Mouse (Mus musculus) E14TG2a.4 (cell line): Measurements from ENCODE around the gene Plcb3.
A peak's percentile ranks its signal among the peaks of the same experiment; 100 is the strongest.

Experiments
- H3K27me3 ChIP-seq: 2 replicates; pipeline ENCODE4 v1.6.1; 2014; ENCODE audit warnings: low read length, control low read depth; ENCODE audit not compliant: insufficient read depth
- H3K36me3 ChIP-seq: 2 replicates; pipeline ENCODE4 v1.6.1; 2014; ENCODE audit warnings: low read length, control low read depth; ENCODE audit not compliant: insufficient read depth
- H3K4me1 ChIP-seq: replicated peaks from 2 replicates; pipeline ENCODE4 v1.6.1; 2014; ENCODE audit warnings: low read depth, low read length, control low read depth
- H3K4me3 ChIP-seq: replicated peaks from 2 replicates; pipeline ENCODE4 v1.5.1; 2014; ENCODE audit warnings: mild to moderate bottlenecking, low read length
- H3K9me3 ChIP-seq: 2 replicates; pipeline ENCODE4 v1.6.1; 2014; ENCODE audit warnings: low read length, control low read depth
- CTCF ChIP-seq: conservative IDR thresholded peaks from 2 replicates; pipeline ENCODE4 v1.5.1; 2014; ENCODE audit warnings: low read length
- NANOG ChIP-seq: IDR thresholded peaks from 2 replicates; pipeline ENCODE4 v1.6.1; 2014; ENCODE audit warnings: borderline replicate concordance, low read length, mixed read lengths
- POU5F1 ChIP-seq: IDR thresholded peaks from 2 replicates; pipeline ENCODE4 v1.6.1; 2014; ENCODE audit warnings: low read length, borderline replicate concordance

Plcb3 gene

GRCm38 (mm10) chr19:6974211-6975205 lies 1.8 kb downstream of the Plcb3 start, which contains the start of gene Ppp1r14b:
Ppp1r14b (plus strand) TSS chr19:6974968.
- Histone ChIP-seq H3K9me3 (no peaks in the 10 kb centered on the region), H3K4me1 (peaks cover 81% of the 10 kb centered on the region), H3K4me3 (peak within 1 kb of the TSS; percentile 98), H3K36me3 (peaks cover 32% of the 10 kb centered on the region), H3K27me3 (no peaks in the 10 kb centered on the region)
- TF ChIP-seq NANOG (no peak), POU5F1 (no peak), CTCF (no peak)

DNA sequence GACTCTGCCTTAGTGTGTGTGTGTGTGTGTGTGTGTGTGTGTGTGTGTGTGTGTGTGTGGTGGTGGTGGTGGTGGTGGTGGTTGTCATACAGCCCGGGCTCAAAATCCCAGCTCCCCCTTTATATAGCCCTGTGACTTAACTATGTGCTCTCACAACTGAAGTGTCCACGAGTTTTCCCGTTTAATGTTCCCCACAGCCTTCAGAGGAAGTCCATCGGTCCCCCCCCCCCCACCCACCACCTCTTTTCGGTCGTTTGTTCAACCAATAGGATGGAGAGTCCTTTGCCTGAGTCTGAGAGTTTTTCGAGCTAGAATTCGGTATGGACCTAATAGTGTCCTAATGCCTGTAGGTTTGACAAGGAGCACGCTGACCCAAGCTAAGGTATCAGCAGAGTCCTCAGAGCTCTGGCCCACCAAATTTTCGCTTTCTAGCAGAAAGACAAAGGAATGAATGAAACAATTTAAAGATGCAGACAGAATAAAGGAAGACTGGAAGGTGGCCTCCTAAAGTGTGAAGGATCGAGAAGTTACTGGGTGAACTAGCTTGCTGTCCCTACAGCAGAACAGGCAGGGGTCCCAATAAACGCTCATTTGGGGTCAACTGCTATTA lies 2.6 kb downstream of the Plcb3 start:
- Histone ChIP-seq H3K36me3 (peaks cover 29% of the 10 kb centered on the region), H3K27me3 (no peaks in the 10 kb centered on the region), H3K4me3 (peak overlapping the region; percentile 98), H3K9me3 (no peaks in the 10 kb centered on the region), H3K4me1 (peaks cover 81% of the 10 kb centered on the region)
- TF ChIP-seq POU5F1 = no peak
- TF ChIP-seq NANOG = no peak
- TF ChIP-seq CTCF = no peak

GRCm38 (mm10) chr19:6972247-6972917 lies 3.9 kb downstream of the Plcb3 start:
- TF ChIP-seq NANOG = no peak
- no peak for TF ChIP-seq CTCF
- no peak for TF ChIP-seq POU5F1
- H3K36me3 ChIP-seq = peaks cover 22% of the 10 kb centered on the region
- no peaks in the 10 kb centered on the region for H3K9me3 ChIP-seq
- no peaks in the 10 kb centered on the region for H3K27me3 ChIP-seq
- H3K4me3 ChIP-seq = peak overlapping the region; percentile 90; the same call in 1 of the 2 replicates
- peaks cover 81% of the 10 kb centered on the region for H3K4me1 ChIP-seq

- Histone ChIP-seq H3K36me3 (peaks cover 21% of the 10 kb centered on the region), H3K9me3 (no peaks in the 10 kb centered on the region), H3K4me1 (peaks cover 81% of the 10 kb centered on the region), H3K27me3 (no peaks in the 10 kb centered on the region), H3K4me3 (peak overlapping the region; percentile 90)
- TF ChIP-seq NANOG (no peak), CTCF (no peak)
Measured at GRCm38 (mm10) chr19:6971644-6972043, 4.6 kb downstream of the Plcb3 start.

GRCm38 (mm10) chr19:6970460-6971085 lies 5.7 kb downstream of the Plcb3 start:
- peak overlapping the region; percentile 90 for H3K4me3 ChIP-seq
- H3K27me3 ChIP-seq = no peaks in the 10 kb centered on the region
- no peak for TF ChIP-seq CTCF
- TF ChIP-seq NANOG = no peak; the same call in 1 of the 2 replicates
- no peak for TF ChIP-seq POU5F1
- H3K4me1 ChIP-seq = peaks cover 82% of the 10 kb centered on the region
- no peaks in the 10 kb centered on the region for H3K9me3 ChIP-seq
- peaks cover 22% of the 10 kb centered on the region for H3K36me3 ChIP-seq

DNA sequence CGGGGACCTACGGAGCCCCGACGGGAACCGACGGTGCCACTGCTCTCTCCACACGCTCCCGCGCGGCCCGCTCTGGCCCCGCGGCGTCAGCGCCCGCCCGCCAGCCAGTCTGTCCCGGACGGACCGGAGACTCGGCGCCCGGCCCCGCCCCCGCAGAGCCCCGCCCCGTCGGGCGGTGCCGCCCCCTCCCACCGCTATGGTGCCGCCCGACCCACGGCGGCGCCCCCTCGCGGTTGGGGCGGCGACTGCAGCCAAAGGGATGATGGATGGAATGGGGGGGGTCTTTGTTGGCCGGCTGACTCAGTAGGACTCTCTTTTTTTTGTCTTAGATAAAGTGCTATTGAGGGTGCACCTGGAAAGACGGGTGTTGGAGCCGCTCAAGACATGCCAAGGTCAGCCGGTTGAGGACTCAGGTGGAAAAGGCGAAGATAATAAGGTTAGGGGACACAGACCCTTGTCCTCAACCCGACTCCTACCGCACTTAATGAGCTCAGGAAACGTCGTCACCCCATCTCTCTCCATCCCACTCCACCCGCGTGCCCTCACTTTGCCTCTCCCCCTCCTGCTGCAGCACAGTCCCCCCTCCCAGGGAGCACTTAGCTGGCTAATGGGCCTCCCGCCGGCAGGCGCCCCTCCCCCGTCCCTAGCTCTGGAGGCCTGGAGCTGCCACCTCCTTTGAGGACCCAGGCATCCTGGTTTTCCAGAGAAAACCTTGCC lies 6.4 kb downstream of the Plcb3 start:
- Histone ChIP-seq H3K4me3 (peak overlapping the region; percentile 90), H3K9me3 (no peaks in the 10 kb centered on the region), H3K27me3 (no peaks in the 10 kb centered on the region), H3K4me1 (peaks cover 89% of the 10 kb centered on the region), H3K36me3 (peaks cover 30% of the 10 kb centered on the region)
- no peak for TF ChIP-seq POU5F1
- peak; percentile 22 for TF ChIP-seq CTCF
- TF ChIP-seq NANOG = no peak

DNA sequence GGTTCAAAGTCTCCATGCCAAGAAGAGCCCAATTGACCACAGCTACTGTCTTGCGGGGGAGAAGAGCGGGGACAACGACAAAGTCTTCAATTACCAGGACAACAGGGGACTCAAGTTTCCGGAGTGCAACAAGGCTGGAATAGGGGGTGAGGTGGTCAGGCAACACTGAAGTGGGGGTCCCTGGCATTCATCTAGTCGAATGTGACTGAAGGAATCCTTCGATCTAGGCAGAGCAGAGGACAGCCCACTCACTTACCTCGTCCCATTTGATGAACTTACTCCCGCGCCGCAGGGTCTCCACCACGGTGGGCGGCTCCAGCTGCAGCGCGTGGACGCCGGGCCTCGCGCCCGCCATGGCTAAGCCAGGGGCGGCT lies 7.0 kb downstream of the Plcb3 start:
- Histone ChIP-seq H3K27me3 (no peaks in the 10 kb centered on the region), H3K9me3 (no peaks in the 10 kb centered on the region), H3K4me3 (peak overlapping the region; percentile 90), H3K36me3 (peaks cover 35% of the 10 kb centered on the region), H3K4me1 (peaks cover 95% of the 10 kb centered on the region)
- TF ChIP-seq NANOG (no peak), POU5F1 (no peak), CTCF (no peak)
